Mouse (Mus musculus): ENCODE measurements around the gene Frk. TPM values are rescaled to one million over a fixed set of nuclear protein-coding genes. Genes with fewer than 3 reads are reported as not detected.
"Not testable (repeated sequence)": the region's sequence is repeated elsewhere in the genome, so short reads cannot be mapped to it uniquely, and the experiment has no call there.

Frk gene
- polyA plus RNA-seq, 1 experiment from 2014 or later: 0.69 TPM

GRCm38 (mm10) chr10:34620540-34620939, 137.3 kb downstream of the Frk start:
- WGBS: 88% methylated on average over 8 of the region's 8 CpGs
- not testable (repeated sequence) for H3K4me2 ChIP-seq; H3K4me3 ChIP-seq; H3K9me3 ChIP-seq; ATAC-seq (ENCODE audit: low FRiP score, low read depth); H3K27me3 ChIP-seq; H3K4me1 ChIP-seq (replicated peaks); H3K36me3 ChIP-seq; H3K9ac ChIP-seq; H3K27ac ChIP-seq (replicated peaks)

GRCm38 (mm10) chr10:34638245-34638644, 155.0 kb downstream of the Frk start:
- Histone ChIP-seq H3K27me3 (no peaks in the 10 kb centered on the region), H3K9ac (no peak overlapping the region), H3K36me3 (no peaks in the 10 kb centered on the region), H3K4me3 (no peak overlapping the region), H3K9me3 (no peaks in the 10 kb centered on the region), H3K4me2 (no peak overlapping the region), H3K4me1 (replicated peaks) (no peaks in the 10 kb centered on the region), H3K27ac (replicated peaks) (no peak overlapping the region)
- WGBS: 65% methylated on average over 1 of the region's 1 CpGs
- ATAC-seq (ENCODE audit: low FRiP score, low read depth): no peak

Other genes starting within 250 kb of the Frk start
- 138 and 144 TPM in 2 replicates for gene Tspyl1, start 201.2 kb upstream of the Frk start, polyA plus RNA-seq (2015; fragmentation: Nextera tagmentation; extraction: Ambion mirVana)
- 352 and 362 TPM in 2 replicates for gene Tspyl4, start 186.0 kb upstream of the Frk start, polyA plus RNA-seq (2015; fragmentation: Nextera tagmentation; extraction: Ambion mirVana)
- gene Col10a1, start 93.4 kb upstream of the Frk start, polyA plus RNA-seq (2015; fragmentation: Nextera tagmentation; extraction: Ambion mirVana): 0.12 and 0.20 TPM in 2 replicates
- gene Nt5dc1, start 64.8 kb upstream of the Frk start, polyA plus RNA-seq (2015; fragmentation: Nextera tagmentation; extraction: Ambion mirVana): 2.3 and 2.6 TPM in 2 replicates